Mouse (Mus musculus): ENCODE data around the gene Gck. TPM values are rescaled to one million over a fixed set of nuclear protein-coding genes. Genes with fewer than 3 reads are reported as not detected.
A peak's percentile ranks its signal among the peaks of the same experiment; 100 is the strongest.

Gene Gck
- polyA plus RNA-seq, 1 experiment from 2014 or later, result 1.2 TPM

DNA sequence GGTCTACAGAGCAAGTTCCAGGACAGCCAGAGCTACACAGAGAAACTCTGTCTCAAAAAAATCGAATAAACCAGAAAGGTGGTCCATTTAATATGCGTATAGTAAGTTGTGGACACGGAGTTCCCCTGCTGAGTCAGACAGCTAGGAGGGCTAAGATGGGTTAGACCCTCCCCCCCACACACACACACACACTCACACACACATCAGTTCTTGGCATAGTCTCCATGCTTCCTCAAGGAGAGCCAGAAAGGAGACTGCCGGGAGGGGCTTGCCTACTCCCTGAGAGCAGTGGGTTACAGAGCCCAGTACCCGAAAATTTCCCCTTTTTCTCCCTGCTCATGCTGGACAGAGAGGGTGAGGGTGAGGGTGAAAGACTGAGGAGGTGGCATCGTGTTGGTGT, 89.2 kb downstream of the Gck start:
- H3K4me2 ChIP-seq (replicated peaks; ENCODE audit: low read depth, low read length), result no peak overlapping the region
- no peak overlapping the region for H3K27ac ChIP-seq (ENCODE audit: low read length)
- no peaks in the 10 kb centered on the region for H3K36me3 ChIP-seq (ENCODE audit: insufficient read depth, low read length)
- no peak overlapping the region for H3K4me3 ChIP-seq (ENCODE audit: low read depth, low read length)
- ATAC-seq (no peak), DNase-seq (ENCODE audit: low spot score) (no peak)
- TF ChIP-seq CTCF (IDR thresholded peaks at IDR 0.05), result no peak
- no peak for TF ChIP-seq EP300 (IDR thresholded peaks at IDR 0.05)
- WGBS, result 51% methylated on average over 6 of the region's 6 CpGs
- H3K4me1 ChIP-seq (ENCODE audit: insufficient read depth, low read depth, low read length), result 0 out of 2 replicates have a peak, but pooled peaks cover 6% of the 10 kb centered on the region
- no peaks in the 10 kb centered on the region for H3K9me3 ChIP-seq (ENCODE audit: low read length)
- H3K9ac ChIP-seq (replicated peaks; ENCODE audit: low read depth), result no peak overlapping the region
- H3K27me3 ChIP-seq (replicated peaks; ENCODE audit: insufficient read depth, low read length), result no peaks in the 10 kb centered on the region

DNA sequence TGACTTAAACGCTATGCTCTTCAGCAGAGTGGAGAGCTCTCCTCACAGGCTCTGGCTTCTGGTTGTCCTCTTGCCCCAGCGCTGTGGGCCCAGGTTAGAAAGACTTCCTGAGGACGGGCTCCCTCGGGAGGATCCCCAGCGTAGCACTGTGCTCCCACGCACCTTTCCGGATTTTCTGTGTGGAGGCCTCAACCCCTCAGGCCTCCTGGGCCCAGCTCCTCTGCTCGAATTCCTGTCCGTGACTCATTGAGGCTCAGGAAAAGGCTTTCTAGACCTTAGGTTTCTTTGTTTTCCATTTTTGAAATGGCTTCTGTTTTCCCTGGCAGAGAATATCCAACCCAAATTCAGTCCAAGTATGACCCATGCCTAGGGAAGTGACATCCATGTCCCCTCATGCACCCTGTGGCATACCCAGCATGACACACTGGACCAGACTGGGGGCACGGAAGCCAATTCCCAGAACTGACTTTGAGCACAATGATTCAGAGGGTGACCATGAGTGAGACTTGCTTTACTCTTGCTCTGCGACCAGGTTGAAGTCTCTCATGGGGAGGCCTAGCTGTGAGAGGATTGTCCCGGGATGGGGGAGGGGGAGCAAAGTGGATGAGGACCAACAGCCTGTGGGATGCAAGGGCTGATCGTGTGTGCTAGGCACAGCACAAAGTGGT, 89.9 kb downstream of the Gck start:
- 83% methylated on average over 13 of the region's 13 CpGs for WGBS
- DNase-seq (ENCODE audit: low spot score) (no peak), ATAC-seq (no peak)
- H3K27ac ChIP-seq (ENCODE audit: low read length), result no peak overlapping the region
- no peaks in the 10 kb centered on the region for H3K27me3 ChIP-seq (replicated peaks; ENCODE audit: insufficient read depth, low read length)
- H3K9me3 ChIP-seq (ENCODE audit: low read length), result no peaks in the 10 kb centered on the region
- no peak overlapping the region for H3K4me3 ChIP-seq (ENCODE audit: low read depth, low read length)
- no peak overlapping the region for H3K9ac ChIP-seq (replicated peaks; ENCODE audit: low read depth)
- H3K4me1 ChIP-seq (ENCODE audit: insufficient read depth, low read depth, low read length), result 0 out of 2 replicates have a peak, but pooled peaks cover 6% of the 10 kb centered on the region
- H3K36me3 ChIP-seq (ENCODE audit: insufficient read depth, low read length), result no peaks in the 10 kb centered on the region
- TF ChIP-seq CTCF (IDR thresholded peaks at IDR 0.05) (no peak), EP300 (IDR thresholded peaks at IDR 0.05) (no peak)
- H3K4me2 ChIP-seq (replicated peaks; ENCODE audit: low read depth, low read length), result no peak overlapping the region

DNA sequence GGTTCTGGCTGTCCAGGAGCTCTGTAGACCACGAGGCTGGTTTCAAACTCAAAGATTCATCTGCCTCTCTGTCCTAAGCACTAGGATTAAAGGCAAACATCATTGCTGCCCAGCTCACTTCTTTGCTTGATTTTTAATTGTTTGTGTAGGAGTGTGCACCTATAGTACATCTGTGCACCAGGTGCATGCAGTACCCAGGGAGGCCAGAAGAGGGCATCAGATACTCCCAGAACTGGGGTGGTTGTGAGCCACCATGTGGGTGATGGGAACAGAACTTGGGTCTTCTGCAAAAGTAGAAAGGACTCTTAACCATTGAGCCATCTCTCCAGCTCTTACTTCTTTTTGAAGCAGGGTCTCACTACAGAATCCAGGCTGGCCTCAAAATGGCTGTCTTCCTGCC, 91.2 kb downstream of the Gck start:
- ATAC-seq, result no peak
- Histone ChIP-seq H3K27ac (ENCODE audit: low read length) (no peak overlapping the region), H3K4me2 (replicated peaks; ENCODE audit: low read depth, low read length) (no peak overlapping the region), H3K9me3 (ENCODE audit: low read length) (no peaks in the 10 kb centered on the region), H3K4me1 (ENCODE audit: insufficient read depth, low read depth, low read length) (0 out of 2 replicates have a peak, but pooled peaks cover 6% of the 10 kb centered on the region), H3K36me3 (ENCODE audit: insufficient read depth, low read length) (no peaks in the 10 kb centered on the region), H3K9ac (replicated peaks; ENCODE audit: low read depth) (no peak overlapping the region), H3K27me3 (replicated peaks; ENCODE audit: insufficient read depth, low read length) (no peaks in the 10 kb centered on the region), H3K4me3 (ENCODE audit: low read depth, low read length) (no peak overlapping the region)
- peak; percentile 46 for TF ChIP-seq CTCF (IDR thresholded peaks at IDR 0.05)
- no peak for TF ChIP-seq EP300 (IDR thresholded peaks at IDR 0.05)
- 78% methylated on average over 1 of the region's 1 CpGs for WGBS
- no peak for DNase-seq (ENCODE audit: low spot score)

DNA sequence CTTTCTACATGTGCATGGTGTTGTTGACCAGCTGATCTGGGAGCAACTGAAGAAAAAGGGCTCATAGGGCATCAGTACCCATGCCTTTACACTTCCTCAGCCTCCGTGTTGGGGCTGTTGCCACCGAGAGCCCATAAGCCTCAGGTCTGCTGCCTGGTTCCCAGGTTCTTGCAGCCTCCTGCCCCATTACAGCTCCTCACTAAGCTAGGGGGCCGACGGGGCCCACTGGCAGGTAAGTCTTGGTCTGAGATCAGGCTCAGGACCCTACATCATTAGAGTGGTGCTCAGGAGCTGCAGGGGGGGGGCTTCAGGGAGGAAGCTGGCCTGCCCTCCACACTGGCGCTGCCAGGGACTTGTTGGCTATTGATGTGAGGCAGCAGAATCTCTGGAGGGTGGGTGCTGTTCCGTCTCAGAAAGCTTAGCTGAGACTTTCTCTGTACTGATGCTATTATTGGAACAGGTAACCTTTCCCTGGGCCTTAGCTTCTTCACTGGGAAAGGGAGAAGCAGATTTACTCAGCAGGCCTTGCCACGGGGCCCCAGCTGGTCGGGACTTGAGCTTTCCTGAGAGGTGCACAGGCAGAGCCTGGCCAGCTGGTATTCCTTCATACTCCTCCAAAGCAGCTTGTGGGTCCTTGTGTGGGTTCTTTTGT, 93.3 kb downstream of the Gck start:
- Histone ChIP-seq H3K27ac (ENCODE audit: low read length) (no peak overlapping the region), H3K27me3 (replicated peaks; ENCODE audit: insufficient read depth, low read length) (no peaks in the 10 kb centered on the region), H3K36me3 (ENCODE audit: insufficient read depth, low read length) (no peaks in the 10 kb centered on the region), H3K4me2 (replicated peaks; ENCODE audit: low read depth, low read length) (no peak overlapping the region), H3K4me3 (ENCODE audit: low read depth, low read length) (no peak overlapping the region), H3K9ac (replicated peaks; ENCODE audit: low read depth) (no peak overlapping the region), H3K4me1 (ENCODE audit: insufficient read depth, low read depth, low read length) (0 out of 2 replicates have a peak, but pooled peaks cover 2% of the 10 kb centered on the region), H3K9me3 (ENCODE audit: low read length) (no peaks in the 10 kb centered on the region)
- DNase-seq (ENCODE audit: low spot score), result no peak
- TF ChIP-seq CTCF (IDR thresholded peaks at IDR 0.05) (no peak), EP300 (IDR thresholded peaks at IDR 0.05) (no peak)
- 75% methylated on average over 8 of the region's 8 CpGs for WGBS
- no peak for ATAC-seq

DNA sequence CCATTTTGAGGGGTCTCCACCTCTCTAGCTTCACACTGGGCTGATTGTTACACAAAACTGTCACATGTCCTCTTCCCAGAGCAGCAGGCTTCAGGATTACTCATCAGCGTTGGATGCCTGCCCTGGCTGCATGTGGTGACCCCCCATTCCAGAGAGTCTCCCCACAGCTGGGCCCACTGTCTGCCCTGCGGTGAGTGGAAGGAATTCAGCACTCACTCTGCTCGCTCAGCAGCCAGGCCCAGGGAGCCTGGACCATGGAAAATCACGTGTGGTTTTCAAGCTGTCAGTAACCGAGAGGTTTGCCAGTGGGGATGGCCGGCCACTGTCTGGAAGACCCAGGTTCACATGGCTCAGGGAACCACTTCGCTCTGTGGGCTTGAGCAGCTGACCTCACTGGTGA, 94.0 kb downstream of the Gck start:
- Histone ChIP-seq H3K36me3 (ENCODE audit: insufficient read depth, low read length) (no peaks in the 10 kb centered on the region), H3K9me3 (ENCODE audit: low read length) (no peaks in the 10 kb centered on the region), H3K4me1 (ENCODE audit: insufficient read depth, low read depth, low read length) (no peaks in the 10 kb centered on the region), H3K4me3 (ENCODE audit: low read depth, low read length) (no peak overlapping the region), H3K4me2 (replicated peaks; ENCODE audit: low read depth, low read length) (no peak overlapping the region), H3K27me3 (replicated peaks; ENCODE audit: insufficient read depth, low read length) (no peaks in the 10 kb centered on the region), H3K9ac (replicated peaks; ENCODE audit: low read depth) (no peak overlapping the region), H3K27ac (ENCODE audit: low read length) (no peak overlapping the region)
- TF ChIP-seq CTCF (IDR thresholded peaks at IDR 0.05) (no peak), EP300 (IDR thresholded peaks at IDR 0.05) (no peak)
- WGBS, result 41% methylated on average over 7 of the region's 7 CpGs
- DNase-seq (ENCODE audit: low spot score) (peak; percentile 63), ATAC-seq (peak; percentile 78)

DNA sequence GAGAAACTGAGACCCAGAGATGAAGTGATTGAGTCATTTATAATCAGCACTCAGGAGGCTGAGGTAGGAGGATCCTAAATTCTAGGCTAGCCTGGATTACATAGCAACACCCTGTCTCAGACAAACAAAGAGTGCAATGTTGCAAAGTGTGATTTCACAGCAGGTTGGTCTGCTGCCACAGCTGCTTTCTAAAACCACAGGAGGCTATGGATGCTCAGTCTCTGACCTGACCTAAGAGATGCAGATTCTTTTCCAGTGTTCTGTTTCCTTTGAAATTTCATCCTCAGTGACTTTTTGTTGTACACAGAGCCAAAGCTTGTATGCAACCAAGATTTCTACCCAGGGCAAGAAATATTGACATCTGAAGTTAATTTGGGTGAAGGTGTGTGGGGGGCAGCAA, 94.4 kb downstream of the Gck start:
- Histone ChIP-seq H3K27me3 (replicated peaks; ENCODE audit: insufficient read depth, low read length) (no peaks in the 10 kb centered on the region), H3K9ac (replicated peaks; ENCODE audit: low read depth) (no peak overlapping the region), H3K27ac (ENCODE audit: low read length) (no peak overlapping the region), H3K4me2 (replicated peaks; ENCODE audit: low read depth, low read length) (no peak overlapping the region), H3K36me3 (ENCODE audit: insufficient read depth, low read length) (no peaks in the 10 kb centered on the region), H3K9me3 (ENCODE audit: low read length) (no peaks in the 10 kb centered on the region), H3K4me3 (ENCODE audit: low read depth, low read length) (no peak overlapping the region), H3K4me1 (ENCODE audit: insufficient read depth, low read depth, low read length) (no peaks in the 10 kb centered on the region)
- no peak for ATAC-seq
- no peak for DNase-seq (ENCODE audit: low spot score)
- TF ChIP-seq CTCF (IDR thresholded peaks at IDR 0.05) (no peak), EP300 (IDR thresholded peaks at IDR 0.05) (no peak)
